Mouse (Mus musculus): ENCODE measurements around the gene Ndufaf8. TPM values are rescaled to one million over a fixed set of nuclear protein-coding genes. Genes with fewer than 3 reads are reported as not detected.

Gene Ndufaf8
- polyA plus RNA-seq, 1 experiment from 2014 or later: 61.5 TPM

GRCm38 (mm10) chr11:120136796-120137624 lies 38.3 kb downstream of the Ndufaf8 start:
- Histone ChIP-seq H3K4me1 (ENCODE audit: control insufficient read depth, insufficient read depth, low read length) (peaks cover 3% of the 10 kb centered on the region; the same call in 1 of the 2 replicates), H3K27ac (ENCODE audit: low read depth, low read length) (no peak overlapping the region), H3K36me3 (ENCODE audit: control insufficient read depth, insufficient read depth, low read length) (peaks cover 6% of the 10 kb centered on the region; the same call in 1 of the 2 replicates), H3K9me3 (ENCODE audit: control insufficient read depth, low read length) (no peaks in the 10 kb centered on the region), H3K27me3 (ENCODE audit: control insufficient read depth, insufficient read depth, low read length) (no peaks in the 10 kb centered on the region), H3K4me2 (ENCODE audit: low read depth, low read length) (no peak overlapping the region), H3K4me3 (ENCODE audit: low read depth, low read length) (no peak overlapping the region), H3K9ac (replicated peaks; ENCODE audit: low read depth, low read length) (no peak overlapping the region)
- WGBS: 50% methylated on average over 23 of the region's 23 CpGs
- ATAC-seq (ENCODE audit: low read depth): no peak

DNA sequence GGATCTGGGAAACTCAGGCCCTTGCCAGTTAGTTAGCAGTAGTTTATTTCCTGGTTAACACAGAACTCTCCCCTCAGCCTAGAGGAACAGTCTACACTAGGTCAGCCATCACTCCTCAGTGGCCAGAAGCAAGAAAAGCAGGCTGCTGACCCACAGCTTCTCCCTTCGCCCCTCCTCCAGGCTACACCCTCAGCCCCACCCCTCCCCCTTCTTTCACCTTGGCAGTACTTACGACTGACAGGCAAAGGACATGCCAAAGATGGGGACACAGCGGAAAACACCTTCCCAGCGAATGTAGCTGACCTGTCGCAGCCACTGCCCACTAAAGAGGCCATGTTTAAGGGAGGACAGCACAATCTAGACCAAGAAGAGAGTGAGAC lies 38.9 kb downstream of the Ndufaf8 start:
- Histone ChIP-seq H3K36me3 (ENCODE audit: control insufficient read depth, insufficient read depth, low read length) (peaks cover 6% of the 10 kb centered on the region; the same call in 1 of the 2 replicates), H3K4me1 (ENCODE audit: control insufficient read depth, insufficient read depth, low read length) (peaks cover 3% of the 10 kb centered on the region; the same call in 1 of the 2 replicates), H3K9ac (replicated peaks; ENCODE audit: low read depth, low read length) (no peak overlapping the region), H3K4me2 (ENCODE audit: low read depth, low read length) (no peak overlapping the region), H3K27ac (ENCODE audit: low read depth, low read length) (no peak overlapping the region), H3K9me3 (ENCODE audit: control insufficient read depth, low read length) (no peaks in the 10 kb centered on the region), H3K4me3 (ENCODE audit: low read depth, low read length) (no peak overlapping the region), H3K27me3 (ENCODE audit: control insufficient read depth, insufficient read depth, low read length) (no peaks in the 10 kb centered on the region)
- ATAC-seq (ENCODE audit: low read depth): no peak
- WGBS: 49% methylated on average over 5 of the region's 5 CpGs

GRCm38 (mm10) chr11:120139309-120139731 lies 40.6 kb downstream of the Ndufaf8 start:
- Histone ChIP-seq H3K4me1 (ENCODE audit: control insufficient read depth, insufficient read depth, low read length) (peaks cover 3% of the 10 kb centered on the region; the same call in 1 of the 2 replicates), H3K27ac (ENCODE audit: low read depth, low read length) (no peak overlapping the region), H3K4me3 (ENCODE audit: low read depth, low read length) (no peak overlapping the region), H3K9ac (replicated peaks; ENCODE audit: low read depth, low read length) (no peak overlapping the region), H3K9me3 (ENCODE audit: control insufficient read depth, low read length) (no peaks in the 10 kb centered on the region), H3K27me3 (ENCODE audit: control insufficient read depth, insufficient read depth, low read length) (no peaks in the 10 kb centered on the region), H3K4me2 (ENCODE audit: low read depth, low read length) (no peak overlapping the region), H3K36me3 (ENCODE audit: control insufficient read depth, insufficient read depth, low read length) (no peaks in the 10 kb centered on the region; the same call in 1 of the 2 replicates)
- WGBS: 90% methylated on average over 10 of the region's 10 CpGs
- no peak for ATAC-seq (ENCODE audit: low read depth)

DNA sequence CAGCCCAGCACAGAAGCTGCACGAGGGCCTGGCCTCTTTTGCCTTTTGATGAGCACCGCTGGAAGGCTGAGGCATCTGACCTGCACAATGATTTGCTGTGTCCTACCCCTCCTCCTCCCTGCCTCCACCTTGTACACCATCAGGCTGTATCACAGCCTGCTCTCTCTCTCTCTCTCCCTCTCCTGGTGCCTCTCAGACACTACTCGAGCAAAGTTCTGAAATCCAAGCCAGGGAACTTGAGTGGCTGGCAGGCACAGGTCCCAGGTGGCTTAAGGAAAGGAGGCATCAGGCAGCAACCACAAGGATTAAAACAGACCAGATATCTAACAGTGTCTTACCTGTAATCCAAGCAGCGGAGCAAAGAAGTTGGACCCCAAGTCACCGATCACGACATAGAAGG lies 41.5 kb downstream of the Ndufaf8 start:
- Histone ChIP-seq H3K9ac (replicated peaks; ENCODE audit: low read depth, low read length) (no peak overlapping the region), H3K27ac (ENCODE audit: low read depth, low read length) (no peak overlapping the region), H3K9me3 (ENCODE audit: control insufficient read depth, low read length) (no peaks in the 10 kb centered on the region), H3K4me3 (ENCODE audit: low read depth, low read length) (no peak overlapping the region), H3K4me1 (ENCODE audit: control insufficient read depth, insufficient read depth, low read length) (peaks cover 3% of the 10 kb centered on the region; the same call in 1 of the 2 replicates), H3K27me3 (ENCODE audit: control insufficient read depth, insufficient read depth, low read length) (no peaks in the 10 kb centered on the region), H3K36me3 (ENCODE audit: control insufficient read depth, insufficient read depth, low read length) (no peaks in the 10 kb centered on the region; the same call in 1 of the 2 replicates), H3K4me2 (ENCODE audit: low read depth, low read length) (no peak overlapping the region)
- WGBS: 72% methylated on average over 6 of the region's 6 CpGs
- no peak for ATAC-seq (ENCODE audit: low read depth)

- 83% methylated on average over 3 of the region's 3 CpGs for WGBS
- H3K4me1 ChIP-seq (ENCODE audit: control insufficient read depth, insufficient read depth, low read length): no peaks in the 10 kb centered on the region; the same call in 1 of the 2 replicates
- no peak overlapping the region for H3K9ac ChIP-seq (replicated peaks; ENCODE audit: low read depth, low read length)
- no peak overlapping the region for H3K4me2 ChIP-seq (ENCODE audit: low read depth, low read length)
- H3K27me3 ChIP-seq (ENCODE audit: control insufficient read depth, insufficient read depth, low read length): no peaks in the 10 kb centered on the region
- no peak for ATAC-seq (ENCODE audit: low read depth)
- no peaks in the 10 kb centered on the region for H3K9me3 ChIP-seq (ENCODE audit: control insufficient read depth, low read length)
- no peak overlapping the region for H3K27ac ChIP-seq (ENCODE audit: low read depth, low read length)
- no peak overlapping the region for H3K4me3 ChIP-seq (ENCODE audit: low read depth, low read length)
- H3K36me3 ChIP-seq (ENCODE audit: control insufficient read depth, insufficient read depth, low read length): peaks cover 3% of the 10 kb centered on the region; the same call in 1 of the 2 replicates
Measured at GRCm38 (mm10) chr11:120142601-120143051, 43.9 kb downstream of the Ndufaf8 start.

- Histone ChIP-seq H3K4me1 (ENCODE audit: control insufficient read depth, insufficient read depth, low read length) (peaks cover under 1% of the 10 kb centered on the region; the same call in 1 of the 2 replicates), H3K9ac (replicated peaks; ENCODE audit: low read depth, low read length) (no peak overlapping the region), H3K4me2 (ENCODE audit: low read depth, low read length) (no peak overlapping the region), H3K9me3 (ENCODE audit: control insufficient read depth, low read length) (no peaks in the 10 kb centered on the region), H3K27me3 (ENCODE audit: control insufficient read depth, insufficient read depth, low read length) (no peaks in the 10 kb centered on the region), H3K36me3 (ENCODE audit: control insufficient read depth, insufficient read depth, low read length) (peaks cover 3% of the 10 kb centered on the region; the same call in 1 of the 2 replicates), H3K27ac (ENCODE audit: low read depth, low read length) (no peak overlapping the region), H3K4me3 (ENCODE audit: low read depth, low read length) (no peak overlapping the region)
- 78% methylated on average over 13 of the region's 13 CpGs for WGBS
- no peak for ATAC-seq (ENCODE audit: low read depth)
Measured at GRCm38 (mm10) chr11:120143708-120144497, 45.2 kb downstream of the Ndufaf8 start.

DNA sequence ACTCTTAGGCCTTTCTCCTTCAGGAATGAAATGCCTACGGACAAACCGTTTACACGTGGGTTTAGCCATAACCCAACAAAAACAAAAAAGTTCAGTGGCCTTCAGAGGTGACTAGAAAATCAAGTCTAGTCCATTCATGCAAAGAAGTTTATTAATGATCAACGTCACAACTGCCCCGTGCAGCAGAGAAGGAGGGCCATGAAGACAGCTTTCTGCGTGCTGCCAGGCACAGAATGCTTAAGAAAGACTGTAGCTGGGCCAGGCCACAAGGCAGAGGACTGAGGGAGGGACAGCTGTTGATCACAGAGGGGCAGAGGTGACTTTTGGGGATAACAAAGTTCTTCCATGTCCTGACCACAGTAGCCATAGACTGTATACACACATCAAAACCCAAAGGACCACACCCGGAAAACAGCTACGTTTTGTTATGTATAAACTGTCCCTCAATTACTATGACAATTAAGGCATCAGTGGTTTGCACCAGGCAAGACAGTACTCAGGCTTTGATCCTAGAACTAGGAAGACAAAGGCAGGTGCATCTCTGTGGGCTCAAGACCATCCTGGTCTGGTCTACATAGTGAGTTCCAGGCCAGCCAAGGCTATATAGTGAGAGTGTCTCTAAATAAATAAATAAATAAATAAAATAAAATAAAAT lies 49.6 kb downstream of the Ndufaf8 start:
- no peak overlapping the region for H3K4me2 ChIP-seq (ENCODE audit: low read depth, low read length)
- no peak overlapping the region for H3K27ac ChIP-seq (ENCODE audit: low read depth, low read length)
- no peak overlapping the region for H3K9ac ChIP-seq (replicated peaks; ENCODE audit: low read depth, low read length)
- no peaks in the 10 kb centered on the region for H3K27me3 ChIP-seq (ENCODE audit: control insufficient read depth, insufficient read depth, low read length)
- no peak for ATAC-seq (ENCODE audit: low read depth)
- no peaks in the 10 kb centered on the region for H3K9me3 ChIP-seq (ENCODE audit: control insufficient read depth, low read length)
- H3K4me1 ChIP-seq (ENCODE audit: control insufficient read depth, insufficient read depth, low read length): peaks cover 16% of the 10 kb centered on the region
- WGBS: 92% methylated on average over 8 of the region's 8 CpGs
- no peak overlapping the region for H3K4me3 ChIP-seq (ENCODE audit: low read depth, low read length)
- 0 out of 2 replicates have a peak, but pooled peaks cover 3% of the 10 kb centered on the region for H3K36me3 ChIP-seq (ENCODE audit: control insufficient read depth, insufficient read depth, low read length)

DNA sequence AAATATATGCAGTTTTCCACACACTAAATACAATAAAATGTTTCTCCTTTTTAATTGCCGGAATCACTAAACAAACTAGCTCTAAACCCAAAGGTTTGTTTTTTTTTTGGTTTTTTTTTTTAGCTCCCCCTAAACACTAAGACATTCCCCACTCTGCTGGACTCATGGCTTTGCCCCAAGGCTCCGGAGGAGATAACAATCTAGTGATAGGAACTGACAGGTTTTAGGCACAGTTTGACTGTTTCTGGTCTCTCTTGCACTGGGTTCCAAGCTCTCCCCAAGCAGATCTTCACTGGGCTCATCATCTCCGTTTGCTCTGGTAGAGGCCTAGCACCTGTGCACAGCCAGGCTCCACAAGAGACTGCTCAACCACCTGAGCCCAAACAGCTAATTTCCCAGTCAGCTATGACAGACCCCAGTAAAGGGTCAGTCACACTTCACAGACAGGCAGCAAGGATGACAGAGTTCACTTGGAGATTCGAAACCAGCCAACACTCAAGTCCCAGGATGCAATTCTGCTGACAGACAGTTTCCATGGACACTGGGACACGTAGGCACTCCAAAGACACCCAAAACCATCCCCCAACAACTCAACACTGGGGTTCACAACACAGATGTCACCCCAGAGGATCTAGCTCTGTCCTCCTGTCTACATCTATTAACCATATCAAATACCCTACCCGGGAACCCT lies 50.9 kb downstream of the Ndufaf8 start:
- Histone ChIP-seq H3K36me3 (ENCODE audit: control insufficient read depth, insufficient read depth, low read length) (0 out of 2 replicates have a peak, but pooled peaks cover 3% of the 10 kb centered on the region), H3K4me2 (ENCODE audit: low read depth, low read length) (peak overlapping the region; percentile 80), H3K9me3 (ENCODE audit: control insufficient read depth, low read length) (no peaks in the 10 kb centered on the region), H3K9ac (replicated peaks; ENCODE audit: low read depth, low read length) (no peak overlapping the region; the same call in 1 of the 2 replicates), H3K4me1 (ENCODE audit: control insufficient read depth, insufficient read depth, low read length) (peaks cover 16% of the 10 kb centered on the region), H3K4me3 (ENCODE audit: low read depth, low read length) (peak overlapping the region; percentile 88), H3K27me3 (ENCODE audit: control insufficient read depth, insufficient read depth, low read length) (no peaks in the 10 kb centered on the region), H3K27ac (ENCODE audit: low read depth, low read length) (peak overlapping the region; percentile 83; the same call in 1 of the 2 replicates)
- WGBS: 42% methylated on average over 6 of the region's 6 CpGs
- ATAC-seq (ENCODE audit: low read depth): no peak
